Mouse (Mus musculus) forebrain, postnatal 0 days (tissue): ENCODE results near the gene Gm28230. TPM values are rescaled to one million over a fixed set of nuclear protein-coding genes. Genes with fewer than 3 reads are reported as not detected.
A peak's percentile ranks its signal among the peaks of the same experiment; 100 is the strongest.

Source experiments
- ATAC-seq: fragments of 200-750 bp; cut with Nextera tagmentation; 2 replicates; pipeline ENCODE4 v1.8.0; 2017; ENCODE audit warnings: mild to moderate bottlenecking, moderate library complexity
- DNase-seq: peaks from one replicate; pipeline ENCODE4 v3.0.0-alpha.2; 2015
- H3K27ac ChIP-seq: fragments of 300-500 bp; sonication (generic); 2 replicates; pipeline ENCODE4 v1.5.1; 2014; ENCODE audit warnings: low read depth, mild to moderate bottlenecking, antibody characterized with exemption, low read length, moderate library complexity, mixed read lengths
- H3K27me3 ChIP-seq: fragments of 300-500 bp; sonication (generic); 2 replicates; pipeline ENCODE4 v1.6.1; 2014; ENCODE audit warnings: mild to moderate bottlenecking, low read length, mixed read lengths; ENCODE audit not compliant: insufficient read depth
- H3K36me3 ChIP-seq: fragments of 300-500 bp; sonication (generic); 2 replicates; pipeline ENCODE4 v1.6.1; 2014; ENCODE audit warnings: mild to moderate bottlenecking, moderate library complexity; ENCODE audit not compliant: insufficient read depth
- H3K4me1 ChIP-seq: fragments of 300-500 bp; sonication (generic); 2 replicates; pipeline ENCODE4 v1.6.1; 2014; ENCODE audit warnings: antibody characterized with exemption; ENCODE audit not compliant: insufficient read depth
- H3K4me2 ChIP-seq: fragments of 300-500 bp; sonication (generic); 2 replicates; pipeline ENCODE4 v1.6.1; 2014; ENCODE audit warnings: low read depth, mild to moderate bottlenecking, moderate library complexity
- H3K4me3 ChIP-seq: fragments of 300-500 bp; sonication (generic); 2 replicates; pipeline ENCODE4 v1.5.1; 2014; ENCODE audit warnings: low read depth, low read length, mixed read lengths
- H3K9ac ChIP-seq: fragments of 300-500 bp; sonication (generic); 2 replicates; pipeline ENCODE4 v1.6.1; 2014; ENCODE audit warnings: mild to moderate bottlenecking
- H3K9me3 ChIP-seq: fragments of 300-500 bp; sonication (generic); 2 replicates; pipeline ENCODE4 v1.6.1; 2016; ENCODE audit warnings: low read length
- CTCF ChIP-seq: sonication (generic); IDR thresholded peaks from 2 replicates; pipeline ENCODE4 v1.5.1; 2016; ENCODE audit warnings: antibody characterized with exemption, control low read depth, low read depth
- WGBS: fragments of 180-500 bp; shearing (Covaris S2); extraction: QIAGEN DNeasy Blood & Tissue Kit; methylation state at CpG from one replicate; pipeline ENCODE4 v1.1.7; 2014; 5-methylcytosine and 5-hydroxymethylcytosine counted together
- polyA plus RNA-seq: library from polyadenylated mRNA; unstranded; fragments of >200 nt; fragmentation: Nextera tagmentation; extraction: Ambion mirVana; gene quantifications from 2 replicates; pipeline ENCODE4 v1.2.1, GENCODE M21; 2015
- total RNA-seq: library from RNA; depleted of rRNA; stranded (reverse); fragments of >200 nt; gene quantifications from 2 replicates; pipeline ENCODE4 v1.2.3, GENCODE M21; 2014

Gene Gm28230
- total and polyA plus RNA-seq, 2 experiments from 2014 or later: not detected

- ATAC-seq: no peak
- 1% methylated on average over 16 of the region's 16 CpGs for WGBS
- no peak for TF ChIP-seq CTCF
- Histone ChIP-seq H3K9me3 (no peaks in the 10 kb centered on the region), H3K4me1 (no peaks in the 10 kb centered on the region), H3K36me3 (no peaks in the 10 kb centered on the region), H3K27ac (no peak overlapping the region), H3K4me3 (no peak overlapping the region), H3K27me3 (peaks cover 88% of the 10 kb centered on the region), H3K4me2 (no peak overlapping the region), H3K9ac (no peak overlapping the region)
- DNase-seq: no peak
These were observed 15.5 kb upstream of the Gm28230 start for GRCm38 (mm10) chr2:74710929-74711543.

- DNase-seq (no peak), ATAC-seq (no peak)
- H3K4me1 ChIP-seq: no peaks in the 10 kb centered on the region
- H3K36me3 ChIP-seq: no peaks in the 10 kb centered on the region
- TF ChIP-seq CTCF: no peak
- no peak within 1 kb of the TSS for H3K27ac ChIP-seq
- H3K9me3 ChIP-seq: no peaks in the 10 kb centered on the region
- H3K9ac ChIP-seq: no peak within 1 kb of the TSS
- peak within 1 kb of the TSS; percentile 9; the same call in 1 of the 2 replicates for H3K4me3 ChIP-seq
- H3K4me2 ChIP-seq: peak within 1 kb of the TSS; percentile 21; the same call in 1 of the 2 replicates
- 1% methylated on average over 65 of the region's 65 CpGs for WGBS
- H3K27me3 ChIP-seq: peaks cover 88% of the 10 kb centered on the region
These were observed 14.6 kb upstream of the Gm28230 start, which contains the start of the genes Hoxd3 and Hoxd4 for GRCm38 (mm10) chr2:74711721-74712621. TSS of gene Hoxd3 (plus strand) at chr2:74711927. TSS of gene Hoxd4 (plus strand) at chr2:74711929.

GRCm38 (mm10) chr2:74713239-74714150, 13.0 kb upstream of the Gm28230 start:
- Histone ChIP-seq H3K4me3 (no peak overlapping the region), H3K9me3 (no peaks in the 10 kb centered on the region), H3K4me2 (no peak overlapping the region), H3K9ac (no peak overlapping the region), H3K27ac (no peak overlapping the region), H3K4me1 (no peaks in the 10 kb centered on the region), H3K27me3 (peaks cover 89% of the 10 kb centered on the region), H3K36me3 (no peaks in the 10 kb centered on the region)
- DNase-seq (no peak), ATAC-seq (no peak)
- whole genome bisulfite sequencing: 4% methylated on average over 19 of the region's 19 CpGs
- TF ChIP-seq CTCF: no peak

- ATAC-seq: no peak
- WGBS: 4% methylated on average over 18 of the region's 18 CpGs
- TF ChIP-seq CTCF: no peak
These were observed 12.3 kb upstream of the Gm28230 start for GRCm38 (mm10) chr2:74714156-74714789.

GRCm38 (mm10) chr2:74714881-74715280, 11.6 kb upstream of the Gm28230 start:
- no peaks in the 10 kb centered on the region for H3K9me3 ChIP-seq
- H3K9ac ChIP-seq: no peak overlapping the region
- DNase-seq (no peak), ATAC-seq (no peak)
- under 1% methylated on average over 14 of the region's 14 CpGs for WGBS
- H3K27me3 ChIP-seq: peaks cover 89% of the 10 kb centered on the region
- H3K27ac ChIP-seq: no peak overlapping the region
- H3K4me3 ChIP-seq: no peak overlapping the region
- H3K4me1 ChIP-seq: no peaks in the 10 kb centered on the region
- no peaks in the 10 kb centered on the region for H3K36me3 ChIP-seq
- TF ChIP-seq CTCF: no peak
- no peak overlapping the region for H3K4me2 ChIP-seq

More at GRCm38 (mm10) chr2:74714156-74714789, 12.3 kb upstream of the Gm28230 start:
- H3K9ac ChIP-seq: no peak overlapping the region
- H3K36me3 ChIP-seq: no peaks in the 10 kb centered on the region
- H3K27ac ChIP-seq: no peak overlapping the region
- DNase-seq: no peak
- no peaks in the 10 kb centered on the region for H3K9me3 ChIP-seq
- H3K4me2 ChIP-seq: no peak overlapping the region
- H3K27me3 ChIP-seq: peaks cover 89% of the 10 kb centered on the region
- H3K4me1 ChIP-seq: no peaks in the 10 kb centered on the region
- H3K4me3 ChIP-seq: no peak overlapping the region
